Mouse (Mus musculus): ENCODE data around the gene Med23. TPM values are rescaled to one million over a fixed set of nuclear protein-coding genes. Genes with fewer than 3 reads are reported as not detected.

Gene Med23
- polyA plus RNA-seq, 1 experiment from 2014 or later, result 24.0 TPM

GRCm38 (mm10) chr10:24924296-24924695, 54.5 kb downstream of the Med23 start:
- Histone ChIP-seq H3K9me3 (ENCODE audit: low read length) (no peaks in the 10 kb centered on the region), H3K4me1 (ENCODE audit: insufficient read depth, low read length) (peaks cover 20% of the 10 kb centered on the region), H3K4me2 (replicated peaks; ENCODE audit: low read depth, low read length) (no peak overlapping the region), H3K27me3 (ENCODE audit: insufficient read depth, low read length) (no peaks in the 10 kb centered on the region), H3K36me3 (ENCODE audit: insufficient read depth, low read length) (no peaks in the 10 kb centered on the region), H3K27ac (ENCODE audit: low read length) (no peak overlapping the region), H3K4me3 (ENCODE audit: low read length) (no peak overlapping the region), H3K9ac (replicated peaks; ENCODE audit: low read length) (no peak overlapping the region)
- no peak for ATAC-seq (ENCODE audit: low FRiP score, low TSS enrichment)
- WGBS, result 80% methylated on average over 3 of the region's 3 CpGs

GRCm38 (mm10) chr10:24926380-24926779, 56.6 kb downstream of the Med23 start:
- 20% methylated on average over 10 of the region's 10 CpGs for WGBS
- Histone ChIP-seq H3K9ac (replicated peaks; ENCODE audit: low read length) (no peak overlapping the region), H3K9me3 (ENCODE audit: low read length) (no peaks in the 10 kb centered on the region), H3K36me3 (ENCODE audit: insufficient read depth, low read length) (no peaks in the 10 kb centered on the region), H3K4me1 (ENCODE audit: insufficient read depth, low read length) (peaks cover 20% of the 10 kb centered on the region), H3K4me2 (replicated peaks; ENCODE audit: low read depth, low read length) (no peak overlapping the region), H3K27me3 (ENCODE audit: insufficient read depth, low read length) (no peaks in the 10 kb centered on the region), H3K27ac (ENCODE audit: low read length) (no peak overlapping the region), H3K4me3 (ENCODE audit: low read length) (no peak overlapping the region)
- ATAC-seq (ENCODE audit: low FRiP score, low TSS enrichment), result no peak

- 0 out of 2 replicates have a peak within 1 kb of the TSS, but pooled peaks have one; percentile 11 for H3K9ac ChIP-seq (replicated peaks; ENCODE audit: low read length)
- 19% methylated on average over 14 of the region's 14 CpGs for WGBS
- peak within 1 kb of the TSS; percentile 40 for H3K4me2 ChIP-seq (replicated peaks; ENCODE audit: low read depth, low read length)
- H3K4me3 ChIP-seq (ENCODE audit: low read length), result peak within 1 kb of the TSS; percentile 18; the same call in 1 of the 2 replicates
- no peak within 1 kb of the TSS for H3K27ac ChIP-seq (ENCODE audit: low read length)
- peaks cover 20% of the 10 kb centered on the region for H3K4me1 ChIP-seq (ENCODE audit: insufficient read depth, low read length)
- ATAC-seq (ENCODE audit: low FRiP score, low TSS enrichment), result peak; percentile 39; the same call in 1 of the 2 replicates
- no peaks in the 10 kb centered on the region for H3K27me3 ChIP-seq (ENCODE audit: insufficient read depth, low read length)
- no peaks in the 10 kb centered on the region for H3K36me3 ChIP-seq (ENCODE audit: insufficient read depth, low read length)
- no peaks in the 10 kb centered on the region for H3K9me3 ChIP-seq (ENCODE audit: low read length)
Measured at GRCm38 (mm10) chr10:24926962-24927720, 57.4 kb downstream of the Med23 start, which contains the start of gene Arg1. Gene Arg1, minus strand, starts transcription at chr10:24927484.

GRCm38 (mm10) chr10:24928072-24928471, 58.3 kb downstream of the Med23 start:
- Histone ChIP-seq H3K4me2 (replicated peaks; ENCODE audit: low read depth, low read length) (peak overlapping the region; percentile 40), H3K4me1 (ENCODE audit: insufficient read depth, low read length) (peaks cover 20% of the 10 kb centered on the region), H3K27ac (ENCODE audit: low read length) (no peak overlapping the region), H3K27me3 (ENCODE audit: insufficient read depth, low read length) (no peaks in the 10 kb centered on the region), H3K4me3 (ENCODE audit: low read length) (peak overlapping the region; percentile 18; the same call in 1 of the 2 replicates), H3K9me3 (ENCODE audit: low read length) (no peaks in the 10 kb centered on the region), H3K36me3 (ENCODE audit: insufficient read depth, low read length) (no peaks in the 10 kb centered on the region), H3K9ac (replicated peaks; ENCODE audit: low read length) (0 out of 2 replicates have a peak overlapping the region, but pooled peaks have one; percentile 11)
- ATAC-seq (ENCODE audit: low FRiP score, low TSS enrichment), result no peak
- WGBS, result 5% methylated on average over 12 of the region's 12 CpGs

DNA sequence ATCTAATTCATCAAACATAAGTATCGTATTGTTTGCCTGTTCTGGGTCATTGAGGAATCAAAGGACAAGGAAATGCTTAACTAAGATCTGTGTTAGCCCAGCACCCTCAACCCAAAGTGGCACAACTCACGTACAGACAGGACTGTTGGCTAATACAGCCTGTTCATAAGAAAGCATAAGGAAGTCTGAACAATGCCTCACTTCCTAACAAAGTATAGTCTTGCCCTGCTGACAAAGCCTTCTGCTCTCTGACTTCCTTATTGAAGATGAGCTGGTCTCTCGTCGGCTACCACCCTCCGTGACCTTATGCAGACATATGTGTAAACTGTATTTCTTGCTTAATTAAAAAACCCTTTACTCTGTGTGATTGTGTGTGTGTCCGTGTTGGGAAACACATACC, 60.4 kb downstream of the Med23 start:
- Histone ChIP-seq H3K9me3 (ENCODE audit: low read length) (no peaks in the 10 kb centered on the region), H3K27ac (ENCODE audit: low read length) (no peak overlapping the region), H3K4me2 (replicated peaks; ENCODE audit: low read depth, low read length) (no peak overlapping the region), H3K36me3 (ENCODE audit: insufficient read depth, low read length) (no peaks in the 10 kb centered on the region), H3K4me1 (ENCODE audit: insufficient read depth, low read length) (peaks cover 20% of the 10 kb centered on the region), H3K9ac (replicated peaks; ENCODE audit: low read length) (no peak overlapping the region), H3K27me3 (ENCODE audit: insufficient read depth, low read length) (no peaks in the 10 kb centered on the region), H3K4me3 (ENCODE audit: low read length) (no peak overlapping the region)
- WGBS, result 61% methylated on average over 6 of the region's 6 CpGs
- no peak for ATAC-seq (ENCODE audit: low FRiP score, low TSS enrichment)

GRCm38 (mm10) chr10:24947871-24948270, 78.1 kb downstream of the Med23 start:
- no peak overlapping the region for H3K9ac ChIP-seq (replicated peaks; ENCODE audit: low read length)
- H3K36me3 ChIP-seq (ENCODE audit: insufficient read depth, low read length), result no peaks in the 10 kb centered on the region
- 86% methylated on average over 3 of the region's 3 CpGs for WGBS

DNA sequence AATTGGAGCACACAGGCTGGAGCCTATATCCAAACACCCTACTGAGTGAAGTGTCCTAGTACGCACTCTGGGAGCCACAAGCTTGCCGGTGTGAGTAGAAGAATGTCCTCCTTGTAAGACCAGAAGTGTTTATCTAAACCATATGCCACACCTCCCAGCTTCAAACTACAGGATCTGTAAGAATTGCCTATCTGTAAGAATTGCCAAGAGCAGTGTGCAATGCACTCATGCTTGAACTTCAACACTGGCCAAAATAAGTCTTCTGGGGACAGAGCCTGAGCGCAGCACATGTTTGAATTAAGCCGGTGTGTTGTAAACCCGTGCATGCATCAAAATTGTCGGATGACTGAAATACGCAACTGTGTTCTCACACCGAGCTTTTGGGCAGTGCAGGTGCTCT, 78.5 kb downstream of the Med23 start:
- Histone ChIP-seq H3K27ac (ENCODE audit: low read length) (no peak overlapping the region), H3K9me3 (ENCODE audit: low read length) (no peaks in the 10 kb centered on the region), H3K4me3 (ENCODE audit: low read length) (no peak overlapping the region), H3K27me3 (ENCODE audit: insufficient read depth, low read length) (peaks cover 11% of the 10 kb centered on the region; the same call in 1 of the 2 replicates), H3K36me3 (ENCODE audit: insufficient read depth, low read length) (no peaks in the 10 kb centered on the region), H3K4me2 (replicated peaks; ENCODE audit: low read depth, low read length) (no peak overlapping the region), H3K4me1 (ENCODE audit: insufficient read depth, low read length) (no peaks in the 10 kb centered on the region), H3K9ac (replicated peaks; ENCODE audit: low read length) (no peak overlapping the region)
- 55% methylated on average over 8 of the region's 8 CpGs for WGBS
- ATAC-seq (ENCODE audit: low FRiP score, low TSS enrichment), result no peak

More at GRCm38 (mm10) chr10:24947871-24948270, 78.1 kb downstream of the Med23 start:
- Histone ChIP-seq H3K27ac (ENCODE audit: low read length) (no peak overlapping the region), H3K4me1 (ENCODE audit: insufficient read depth, low read length) (no peaks in the 10 kb centered on the region), H3K9me3 (ENCODE audit: low read length) (no peaks in the 10 kb centered on the region), H3K27me3 (ENCODE audit: insufficient read depth, low read length) (peaks cover 11% of the 10 kb centered on the region; the same call in 1 of the 2 replicates), H3K4me3 (ENCODE audit: low read length) (no peak overlapping the region), H3K4me2 (replicated peaks; ENCODE audit: low read depth, low read length) (no peak overlapping the region)
- no peak for ATAC-seq (ENCODE audit: low FRiP score, low TSS enrichment)

GRCm38 (mm10) chr10:24950223-24950622, 80.4 kb downstream of the Med23 start:
- no peaks in the 10 kb centered on the region for H3K4me1 ChIP-seq (ENCODE audit: insufficient read depth, low read length)
- no peak for ATAC-seq (ENCODE audit: low FRiP score, low TSS enrichment)
- 74% methylated on average over 4 of the region's 4 CpGs for WGBS

DNA sequence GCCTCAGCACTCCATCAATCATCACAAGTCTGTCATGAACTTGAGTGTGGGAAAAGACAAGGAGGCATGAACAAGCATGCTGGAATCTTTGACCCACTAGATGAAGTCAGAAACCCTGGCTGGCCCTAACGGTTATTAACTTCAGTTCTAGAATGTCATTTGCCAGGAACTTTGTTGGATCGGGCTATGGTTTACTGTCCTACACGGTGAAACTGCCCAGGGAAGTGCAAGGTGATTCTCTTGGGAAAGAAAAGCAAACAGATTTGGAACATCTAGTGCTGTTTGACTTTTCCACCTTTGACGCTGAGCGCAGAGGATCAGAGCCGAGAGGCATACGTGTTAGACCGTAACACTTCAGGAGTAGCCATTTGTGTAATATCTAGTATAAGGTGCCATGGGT, 81.8 kb downstream of the Med23 start:
- Histone ChIP-seq H3K9me3 (ENCODE audit: low read length) (no peaks in the 10 kb centered on the region), H3K27ac (ENCODE audit: low read length) (no peak overlapping the region), H3K4me2 (replicated peaks; ENCODE audit: low read depth, low read length) (no peak overlapping the region), H3K4me3 (ENCODE audit: low read length) (no peak overlapping the region), H3K27me3 (ENCODE audit: insufficient read depth, low read length) (peaks cover 15% of the 10 kb centered on the region), H3K4me1 (ENCODE audit: insufficient read depth, low read length) (no peaks in the 10 kb centered on the region), H3K36me3 (ENCODE audit: insufficient read depth, low read length) (no peaks in the 10 kb centered on the region), H3K9ac (replicated peaks; ENCODE audit: low read length) (no peak overlapping the region)
- 71% methylated on average over 8 of the region's 8 CpGs for WGBS
- ATAC-seq (ENCODE audit: low FRiP score, low TSS enrichment), result no peak

More at GRCm38 (mm10) chr10:24950223-24950622, 80.4 kb downstream of the Med23 start:
- Histone ChIP-seq H3K4me2 (replicated peaks; ENCODE audit: low read depth, low read length) (no peak overlapping the region), H3K9ac (replicated peaks; ENCODE audit: low read length) (no peak overlapping the region), H3K27ac (ENCODE audit: low read length) (no peak overlapping the region), H3K9me3 (ENCODE audit: low read length) (no peaks in the 10 kb centered on the region), H3K4me3 (ENCODE audit: low read length) (no peak overlapping the region), H3K27me3 (ENCODE audit: insufficient read depth, low read length) (peaks cover 11% of the 10 kb centered on the region; the same call in 1 of the 2 replicates), H3K36me3 (ENCODE audit: insufficient read depth, low read length) (no peaks in the 10 kb centered on the region)

DNA sequence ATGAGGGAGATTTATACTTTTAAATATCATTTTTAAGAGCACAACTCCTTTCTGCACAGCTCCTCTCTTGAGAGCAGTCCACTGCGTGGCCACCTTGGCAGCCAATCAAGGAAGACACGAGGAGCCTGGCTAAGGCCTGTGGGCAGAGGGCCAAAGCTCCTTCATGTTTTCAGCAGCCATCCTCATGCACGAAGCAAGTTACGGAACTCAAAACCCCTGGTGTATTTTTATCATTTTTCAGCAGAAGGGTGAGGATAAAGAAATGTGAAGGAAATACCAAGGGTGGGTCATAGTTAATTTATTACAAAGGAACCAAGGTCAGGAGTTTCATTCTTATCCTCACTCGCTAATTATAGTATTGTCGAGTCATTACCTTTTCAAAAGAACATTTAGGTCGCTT, 82.8 kb downstream of the Med23 start:
- Histone ChIP-seq H3K27me3 (ENCODE audit: insufficient read depth, low read length) (peaks cover 24% of the 10 kb centered on the region), H3K9me3 (ENCODE audit: low read length) (no peaks in the 10 kb centered on the region), H3K27ac (ENCODE audit: low read length) (no peak overlapping the region), H3K4me3 (ENCODE audit: low read length) (no peak overlapping the region), H3K36me3 (ENCODE audit: insufficient read depth, low read length) (no peaks in the 10 kb centered on the region), H3K4me1 (ENCODE audit: insufficient read depth, low read length) (no peaks in the 10 kb centered on the region), H3K4me2 (replicated peaks; ENCODE audit: low read depth, low read length) (no peak overlapping the region), H3K9ac (replicated peaks; ENCODE audit: low read length) (no peak overlapping the region)
- ATAC-seq (ENCODE audit: low FRiP score, low TSS enrichment), result no peak
- 78% methylated on average over 7 of the region's 7 CpGs for WGBS

Data from kidney, embryonic 16.5 days (tissue).